ENCODE assay signal across 24 mouse cellular contexts in genomic region chr4:7195619-7196018, GRCm38 (mm10).
"Had no signal": no experiment of that assay in that cellular context is flagged by ENCODE, and none has a peak within 500 bp of the region (broad histone marks: within the 10 kb centered on the region; RNA-seq: fewer than 3 reads in every experiment).

No protein-coding gene starts in this region.

- H3K4me2 ChIP-seq: heart, embryonic 12.5 days; hindbrain, embryonic 12.5 days; hindbrain, embryonic 14.5 days; limb, embryonic 12.5 days; liver, embryonic 13.5 days had no signal

- H3K36me3 ChIP-seq: heart, embryonic 10.5 days; heart, embryonic 12.5 days; hindbrain, embryonic 10.5 days; hindbrain, embryonic 12.5 days; limb, embryonic 10.5 days; limb, embryonic 12.5 days; liver, embryonic 13.5 days had no signal

- ATAC-seq: hindbrain, embryonic 16.5 days; inflammation-experienced regulatory T-cells, adult 6 months; intestine, embryonic 16.5 days had no signal

- DNase-seq: gastrocnemius, adult 2 months; gastrocnemius, postnatal 10 days; gastrocnemius, postnatal 25 days; heart, adult 18-20 months; heart, postnatal 10 days; heart, postnatal 4 days; kidney, adult 18-20 months; kidney, adult 8-10 months; kidney, postnatal 10 days; kidney, postnatal 25 days; kidney, postnatal 4 days; liver, embryonic 13.5 days had no signal

- H3K4me3 ChIP-seq: gastrocnemius, adult 2 months; heart, embryonic 10.5 days; heart, embryonic 12.5 days; hindbrain, embryonic 10.5 days; hindbrain, embryonic 12.5 days; layer of hippocampus, adult 2 months; left cerebral cortex, adult 2 months; limb, embryonic 10.5 days; limb, embryonic 12.5 days; liver, embryonic 13.5 days had no signal

- H3K4me1 ChIP-seq: heart, embryonic 10.5 days; heart, embryonic 12.5 days; limb, embryonic 10.5 days; limb, embryonic 12.5 days; liver, embryonic 13.5 days had no signal

- H3K27ac ChIP-seq: gastrocnemius, adult 2 months; heart, embryonic 10.5 days; hindbrain, embryonic 10.5 days; hindbrain, embryonic 12.5 days; hindbrain, embryonic 14.5 days; layer of hippocampus, adult 2 months; left cerebral cortex, adult 2 months; limb, embryonic 10.5 days; limb, embryonic 12.5 days; liver, embryonic 13.5 days had no signal

- H3K27me3 ChIP-seq: heart, embryonic 12.5 days; hindbrain, embryonic 12.5 days; limb, embryonic 12.5 days; liver, embryonic 13.5 days had no signal

- H3K9ac ChIP-seq: heart, embryonic 12.5 days; hindbrain, embryonic 12.5 days; hindbrain, embryonic 14.5 days; limb, embryonic 12.5 days; liver, embryonic 13.5 days had no signal

- H3K9me3 ChIP-seq: heart, embryonic 10.5 days; heart, embryonic 12.5 days; hindbrain, embryonic 10.5 days; hindbrain, embryonic 12.5 days; limb, embryonic 10.5 days; limb, embryonic 12.5 days; liver, embryonic 13.5 days had no signal
